In genomic region chr19:44545321-44546041, GRCm38 (mm10) we compare ENCODE assay signal across 8 mouse cellular contexts. TPM values are rescaled to one million over a fixed set of nuclear protein-coding genes. Genes with fewer than 3 reads are reported as not detected.
DNase-seq lines count a peak whose midpoint lies in the region; ATAC-seq and TF ChIP-seq lines count a peak whose summit lies in the region.

TSS of gene Sec31b (minus strand) at chr19:44545864.

- peaks cover 11% of the 10 kb centered on the region for H3K36me3 ChIP-seq in intestine, embryonic 16.5 days (ENCODE audit: control insufficient read depth, insufficient read depth, low read length)
- peaks cover 23% of the 10 kb centered on the region for H3K36me3 ChIP-seq in liver, postnatal 0 days (replicated peaks; ENCODE audit: insufficient read depth, low read length)
- peaks cover 28% of the 10 kb centered on the region for H3K36me3 ChIP-seq in neural tube, embryonic 13.5 days

- no peak for DNase-seq in layer of hippocampus, adult 2 months (ENCODE audit: low spot score in 2 of 2)
- no peak for DNase-seq in layer of hippocampus, adult 8-10 months (ENCODE audit: low spot score in 2 of 2)
- DNase-seq in cerebellum, postnatal 4 days (ENCODE audit: low spot score in 2 of 2), result peak; percentile 28 to 31
- peak; percentile 64 for DNase-seq in liver, postnatal 0 days
- no peak for DNase-seq in c-Kit-positive CD71-positive TER-119-positive erythroid progenitor cells, embryonic 14.5 days (ENCODE audit: low spot score)

- H3K4me1 ChIP-seq in intestine, embryonic 16.5 days (ENCODE audit: control insufficient read depth, insufficient read depth, low read length), result no peaks in the 10 kb centered on the region
- no peaks in the 10 kb centered on the region for H3K4me1 ChIP-seq in liver, postnatal 0 days (ENCODE audit: insufficient read depth)
- peaks cover 11% of the 10 kb centered on the region for H3K4me1 ChIP-seq in neural tube, embryonic 13.5 days (replicated peaks)

- no peak for TF ChIP-seq EP300 in liver, postnatal 0 days (IDR thresholded peaks at IDR 0.05; ENCODE audit: low read depth)

- peak within 1 kb of the TSS; percentile 47 for H3K4me3 ChIP-seq in layer of hippocampus, adult 2 months
- peak within 1 kb of the TSS; percentile 55 for H3K4me3 ChIP-seq in intestine, embryonic 16.5 days (ENCODE audit: low read length)
- peak within 1 kb of the TSS; percentile 50 for H3K4me3 ChIP-seq in liver, postnatal 0 days (ENCODE audit: low read depth, low read length)
- H3K4me3 ChIP-seq in neural tube, embryonic 13.5 days, result peak within 1 kb of the TSS; percentile 47

- no peak for TF ChIP-seq CTCF in layer of hippocampus, adult 2 months (conservative IDR thresholded peaks at IDR 0.05)
- TF ChIP-seq CTCF in liver, postnatal 0 days (IDR thresholded peaks at IDR 0.05; ENCODE audit: low read depth), result no peak

- peak; percentile 59 for ATAC-seq in granulocyte monocyte progenitor cell, adult 5-6 weeks (replicated peaks; ENCODE audit: poor library complexity, severe bottlenecking)
- peak; percentile 69 for ATAC-seq in intestine, embryonic 16.5 days
- ATAC-seq in liver, postnatal 0 days, result peak; percentile 66
- ATAC-seq in neural tube, embryonic 13.5 days (ENCODE audit: low read depth), result peak; percentile 52

- peak within 1 kb of the TSS; percentile 98 for H3K4me2 ChIP-seq in intestine, embryonic 16.5 days (ENCODE audit: low read depth, low read length)
- peak within 1 kb of the TSS; percentile 85 for H3K4me2 ChIP-seq in liver, postnatal 0 days (ENCODE audit: low read depth, low read length)
- H3K4me2 ChIP-seq in neural tube, embryonic 13.5 days, result peak within 1 kb of the TSS; percentile 81

- no peak within 1 kb of the TSS for H3K27ac ChIP-seq in layer of hippocampus, adult 2 months
- H3K27ac ChIP-seq in intestine, embryonic 16.5 days (ENCODE audit: low read length), result no peak within 1 kb of the TSS
- H3K27ac ChIP-seq in liver, postnatal 0 days (ENCODE audit: low read depth), result no peak within 1 kb of the TSS
- H3K27ac ChIP-seq in neural tube, embryonic 13.5 days (replicated peaks), result no peak within 1 kb of the TSS

- H3K9me3 ChIP-seq in intestine, embryonic 16.5 days (ENCODE audit: control insufficient read depth, low read length), result peaks cover 5% of the 10 kb centered on the region; the same call in 1 of the 2 replicates
- peaks cover 4% of the 10 kb centered on the region for H3K9me3 ChIP-seq in liver, postnatal 0 days (ENCODE audit: low read length)
- peaks cover 8% of the 10 kb centered on the region for H3K9me3 ChIP-seq in neural tube, embryonic 13.5 days

- WGBS in intestine, embryonic 16.5 days, result 1% methylated on average over 47 of the region's 47 CpGs
- WGBS in liver, postnatal 0 days (ENCODE audit: insufficient replicate concordance), result 2% methylated on average over 35 of the region's 47 CpGs
- 1% methylated on average over 47 of the region's 47 CpGs for WGBS in neural tube, embryonic 13.5 days

- no peaks in the 10 kb centered on the region for H3K27me3 ChIP-seq in intestine, embryonic 16.5 days (replicated peaks; ENCODE audit: control insufficient read depth, insufficient read depth, low read length)
- H3K27me3 ChIP-seq in liver, postnatal 0 days (ENCODE audit: insufficient read depth, low read length), result peaks cover 5% of the 10 kb centered on the region; the same call in 1 of the 2 replicates
- H3K27me3 ChIP-seq in neural tube, embryonic 13.5 days, result 0 out of 2 replicates have a peak, but pooled peaks cover 6% of the 10 kb centered on the region

- peak within 1 kb of the TSS; percentile 70 for H3K9ac ChIP-seq in intestine, embryonic 16.5 days (ENCODE audit: low read depth, low read length)
- peak within 1 kb of the TSS; percentile 52 for H3K9ac ChIP-seq in liver, postnatal 0 days (replicated peaks)
- H3K9ac ChIP-seq in neural tube, embryonic 13.5 days, result peak within 1 kb of the TSS; percentile 70

RNA-seq across cellular contexts. Expression of gene Sec31b, which starts in this region (rescaled TPM):
- under 1 TPM; 0.12 to 0.67 TPM for total RNA-seq in layer of hippocampus, adult 2 months (2021)
- under 1 TPM; 0.23 to 0.63 (median 0.33) TPM for total RNA-seq in layer of hippocampus, adult 8-10 months (2022)
- total RNA-seq in granulocyte monocyte progenitor cell, adult 5-6 weeks (2014; fragmentation: Nextera tagmentation), result 0.67 and 4.0 TPM in 2 replicates
- 0.62 and 0.95 TPM in 2 replicates for total RNA-seq in granulocyte monocyte progenitor cell, adult 5-6 weeks (2017)
- 0.24 and 0.75 TPM in 2 replicates for polyA plus RNA-seq in intestine, embryonic 16.5 days (2015; fragmentation: Nextera tagmentation; extraction: Ambion mirVana)
- 0.54 and 0.57 TPM in 2 replicates for polyA plus RNA-seq in liver, postnatal 0 days (2015; fragmentation: Nextera tagmentation; extraction: Ambion mirVana)
- polyA plus RNA-seq in neural tube, embryonic 13.5 days (2015; fragmentation: Nextera tagmentation; extraction: Ambion mirVana), result 0.13 and 0.43 TPM in 2 replicates

Comparison
In these comparisons a context has a peak if more than half of its experiments do, and no peak if none do; other contexts are left out.
1. Peak in ATAC-seq, H3K4me3 ChIP-seq, H3K9ac ChIP-seq and H3K4me2 ChIP-seq in intestine, embryonic 16.5 days; RNA of the gene not detected or under 1 TPM.
2. Peak in DNase-seq, ATAC-seq, H3K4me3 ChIP-seq, H3K9ac ChIP-seq and H3K4me2 ChIP-seq in liver, postnatal 0 days; RNA of the gene not detected or under 1 TPM.
3. Peak in ATAC-seq, H3K4me3 ChIP-seq, H3K9ac ChIP-seq and H3K4me2 ChIP-seq in neural tube, embryonic 13.5 days; RNA of the gene not detected or under 1 TPM.
4. DNase-seq: peak in cerebellum, postnatal 4 days (2 of 2); none in layer of hippocampus, adult 2 months (0 of 2), layer of hippocampus, adult 8-10 months (0 of 2) and c-Kit-positive CD71-positive TER-119-positive erythroid progenitor cells, embryonic 14.5 days (single experiment).
5. Peak in every context shown above with its lines, with median percentiles within 50 percentile points of each other: H3K4me3 ChIP-seq, ATAC-seq, H3K4me2 ChIP-seq and H3K9ac ChIP-seq.